Mouse (Mus musculus) right cerebral cortex, postnatal 14 days (tissue): ENCODE results near the gene Tmem30a.
A peak's percentile ranks its signal among the peaks of the same experiment; 100 is the strongest.

Experiments used
- DNase-seq: peaks from one replicate; pipeline ENCODE4 v3.0.0; 2022

The Tmem30a gene

DNA sequence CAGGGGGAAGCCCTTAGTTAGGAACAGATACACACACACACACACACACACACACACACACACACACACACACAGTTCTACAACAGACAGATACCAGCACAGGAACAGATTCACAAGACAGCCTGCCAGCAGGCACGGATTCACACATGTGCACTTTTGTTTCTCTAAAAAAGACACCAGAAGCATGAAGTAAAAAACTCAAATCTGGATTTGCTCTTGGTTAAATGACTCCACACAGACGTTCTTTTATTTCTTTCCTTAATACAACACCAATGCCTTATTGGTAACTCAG is 7.6 kb downstream of the Tmem30a start:
- peak; percentile 29 for DNase-seq

DNA sequence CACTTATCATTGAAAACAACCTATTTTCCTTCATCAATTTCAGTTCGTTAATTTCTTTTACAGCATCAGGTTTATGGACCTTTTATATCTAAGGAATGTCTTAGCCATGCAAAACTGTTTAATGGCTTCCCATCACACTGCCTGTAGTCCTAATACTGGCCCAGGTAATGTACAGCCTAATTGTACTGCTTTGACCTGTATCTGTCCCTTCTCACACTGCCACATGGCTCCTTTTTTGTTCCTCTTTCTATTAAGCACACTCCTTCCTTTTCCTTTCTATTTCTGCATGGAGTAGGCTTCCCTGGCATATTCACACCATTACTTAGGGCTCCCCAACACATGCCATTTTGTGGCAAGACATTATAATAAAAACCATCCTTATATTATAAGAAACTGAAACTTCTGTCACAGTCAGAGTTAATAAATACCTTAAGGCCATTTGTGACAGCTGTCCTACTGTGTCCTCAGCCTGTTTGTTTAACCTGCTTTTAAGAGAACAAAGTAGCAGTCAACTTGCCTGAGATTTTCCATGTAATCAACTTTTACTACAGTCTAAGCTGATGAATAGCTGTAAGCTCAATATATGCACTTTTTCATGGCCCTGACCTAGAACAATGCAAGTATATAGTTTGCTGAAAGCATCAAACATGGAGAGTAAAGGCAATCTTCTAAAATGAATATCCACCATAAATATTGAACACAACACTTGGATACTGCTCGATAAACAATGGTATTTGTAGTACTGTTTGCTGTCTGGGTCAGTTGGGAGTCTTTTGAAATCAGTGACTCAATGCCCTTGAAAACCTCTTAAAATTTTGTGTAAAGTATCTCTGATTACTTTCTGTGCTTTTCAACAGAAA is 8.1 kb downstream of the Tmem30a start:
- DNase-seq, result no peak

DNA sequence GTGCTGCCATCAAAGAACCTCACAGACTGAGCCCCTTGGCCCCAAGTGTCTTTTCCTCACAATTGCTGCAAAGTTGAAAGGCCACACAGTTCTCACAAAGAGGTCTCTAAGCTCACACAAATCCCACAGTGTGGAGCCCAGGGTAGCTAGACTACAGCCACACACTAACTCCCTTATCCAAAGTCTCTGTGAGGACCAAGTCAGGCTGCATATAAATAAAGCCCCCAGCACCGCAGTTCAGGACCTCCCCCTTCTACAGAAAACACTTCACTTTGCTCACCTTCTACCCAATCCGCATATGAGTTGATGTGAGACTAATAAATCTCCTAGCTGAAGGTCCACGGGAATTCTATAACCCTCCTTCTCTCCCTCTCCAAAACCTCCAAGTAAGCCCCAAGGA is 8.9 kb downstream of the Tmem30a start:
- no peak for DNase-seq

DNA sequence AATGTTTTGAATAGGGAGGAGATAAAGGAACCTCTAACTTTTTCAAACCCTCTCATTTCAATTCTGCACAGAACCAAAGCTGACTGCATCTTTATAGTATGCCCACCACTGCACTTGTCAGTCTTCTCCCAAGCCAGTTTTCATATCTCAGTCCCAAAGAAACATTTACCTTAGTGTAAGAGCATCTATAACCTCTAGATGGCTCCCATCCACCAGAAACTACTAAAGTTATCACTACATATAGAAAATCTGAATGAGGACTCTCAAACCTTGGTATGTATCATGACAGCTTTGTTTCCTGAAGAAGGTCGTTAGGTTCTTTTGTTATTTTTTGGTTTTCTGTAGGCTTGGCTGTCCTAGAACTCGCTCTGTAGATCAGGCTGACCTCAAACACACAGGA is 14.0 kb downstream of the Tmem30a start:
- DNase-seq, result no peak

DNA sequence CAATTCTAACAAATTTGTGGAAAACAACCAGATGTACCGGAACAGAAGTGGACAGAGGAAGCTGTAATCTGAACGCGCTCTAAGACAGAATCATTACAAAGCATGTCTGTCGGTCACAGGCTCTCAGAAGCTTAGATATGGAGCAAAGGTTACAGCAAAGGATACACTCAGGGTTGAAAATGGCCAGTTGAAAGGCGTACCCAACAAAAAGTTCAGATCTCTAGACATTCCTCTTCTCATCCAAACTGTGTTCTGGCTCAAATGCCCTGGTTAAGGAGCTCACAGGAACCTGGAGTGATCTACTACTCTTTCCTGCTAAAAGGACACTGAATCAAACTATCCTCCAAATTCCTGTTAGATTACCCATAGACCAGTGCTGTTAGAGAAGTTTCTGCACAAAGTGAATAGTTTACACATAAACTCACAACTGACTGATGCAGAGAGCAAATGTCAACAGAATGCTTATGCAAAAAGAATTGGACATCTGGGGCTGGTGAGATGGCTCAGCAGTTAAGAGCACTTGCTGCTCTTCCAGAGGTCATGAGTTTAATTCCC is 26.2 kb downstream of the Tmem30a start:
- DNase-seq, result no peak

DNA sequence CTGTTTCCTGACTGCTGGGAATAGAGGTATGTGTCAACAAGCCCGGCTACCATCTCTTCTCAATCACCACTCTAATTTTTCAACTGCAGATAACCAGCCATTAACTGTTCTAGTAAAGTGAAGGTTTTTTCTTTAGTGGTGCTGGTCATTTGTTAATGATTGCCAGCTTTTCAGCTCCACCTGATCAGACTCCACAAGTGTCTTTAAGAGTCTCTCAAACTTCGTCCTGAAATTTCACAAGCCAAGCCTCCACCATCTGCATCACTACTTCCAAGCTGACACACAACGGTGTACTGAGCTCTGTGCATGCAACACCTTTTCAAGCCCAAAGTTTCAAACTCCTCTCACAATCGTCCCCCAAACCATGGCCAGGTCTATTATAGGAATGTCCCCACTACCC is 28.0 kb downstream of the Tmem30a start:
- no peak for DNase-seq

DNA sequence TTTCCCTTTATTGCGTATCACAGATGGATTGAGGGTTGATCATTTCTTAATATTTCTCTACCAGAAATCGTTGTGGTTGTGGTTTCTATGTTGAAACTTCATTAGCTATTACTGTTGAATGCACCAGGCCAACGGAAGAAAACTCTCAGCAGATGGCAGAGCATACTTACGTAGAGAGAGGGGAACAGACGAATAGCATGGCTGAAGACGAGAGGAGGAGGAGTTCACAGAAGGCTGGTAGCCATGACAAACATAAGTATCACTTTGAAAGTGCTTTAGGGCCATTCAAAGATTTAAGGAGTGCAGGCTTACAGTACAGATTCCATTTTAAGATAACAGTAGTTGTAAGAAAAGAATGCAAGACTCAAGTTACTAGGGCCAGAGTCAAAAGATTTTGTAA is 30.8 kb downstream of the Tmem30a start:
- DNase-seq, result no peak

DNA sequence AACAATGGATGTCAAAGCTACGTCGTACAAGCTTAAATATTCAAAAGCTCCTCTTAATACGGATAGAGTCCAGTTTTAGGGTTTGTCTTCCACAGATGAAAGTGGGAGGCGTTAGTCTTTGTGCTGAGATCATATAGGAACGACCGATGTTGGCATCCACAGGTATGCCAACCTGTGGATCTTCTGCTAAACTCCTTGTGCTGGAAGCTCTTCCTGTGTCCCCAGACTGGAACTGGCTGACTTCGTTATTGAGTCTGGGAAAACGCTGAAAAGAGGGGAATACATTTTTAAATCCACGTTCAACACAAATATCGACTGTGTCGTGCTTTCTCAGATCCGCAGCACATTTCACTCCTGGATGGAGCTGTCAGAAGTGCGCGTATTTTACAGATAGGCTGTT is 33.2 kb downstream of the Tmem30a start:
- DNase-seq, result no peak

DNA sequence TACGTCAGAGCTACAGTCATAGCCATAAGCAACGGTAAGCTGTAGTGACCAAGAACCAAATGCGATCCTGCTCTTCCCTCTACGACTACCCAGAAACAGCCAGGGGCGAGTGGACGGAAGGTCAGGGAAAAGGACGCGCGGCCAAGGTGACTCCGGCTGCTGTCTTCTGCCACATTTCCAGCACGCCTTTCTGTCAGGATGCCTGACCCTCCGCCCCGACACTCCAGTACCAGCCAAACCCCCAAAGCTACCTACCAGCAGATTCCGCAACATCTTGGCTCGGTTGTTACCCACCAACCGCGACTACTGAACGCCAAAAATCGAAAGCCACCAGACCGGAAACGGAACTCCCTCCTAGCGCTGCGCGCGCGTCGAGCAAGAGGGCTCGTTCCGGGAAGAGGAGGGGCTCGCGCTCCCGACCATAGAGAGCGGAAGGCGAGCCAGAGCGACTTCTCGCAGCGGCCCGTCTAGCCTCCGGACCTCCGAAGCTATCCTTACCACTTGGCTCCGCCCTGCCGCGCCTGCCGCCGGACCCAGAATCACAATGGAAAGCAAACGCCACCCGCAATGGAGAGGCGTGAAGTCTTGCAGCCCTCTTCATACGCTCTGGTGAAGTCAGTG is 33.8 kb downstream of the Tmem30a start, which contains the start of gene Cox7a2:
TSS of gene Cox7a2 (minus strand) at position 494 of the 621 bp plus-strand sequence.
- DNase-seq, result peak; percentile 94

DNA sequence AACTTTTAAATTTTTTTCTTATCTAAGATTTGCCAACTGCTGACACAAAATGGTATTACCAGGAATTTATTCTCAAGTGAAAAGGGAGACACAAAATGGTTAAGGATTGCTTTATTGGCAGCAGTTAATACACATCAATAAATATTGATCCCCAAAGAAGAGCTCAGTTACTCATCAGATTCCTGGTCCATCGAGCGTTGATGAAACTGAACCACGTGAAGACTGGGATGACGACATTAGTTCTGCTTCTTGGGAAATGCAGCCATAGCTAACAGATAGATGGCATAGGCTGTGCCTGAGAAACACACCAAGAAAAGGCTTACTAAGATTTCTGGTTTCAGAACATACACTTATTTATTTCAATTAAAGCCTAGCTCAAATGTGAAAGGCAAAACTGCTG is 38.0 kb downstream of the Tmem30a start:
- no peak for DNase-seq

DNA sequence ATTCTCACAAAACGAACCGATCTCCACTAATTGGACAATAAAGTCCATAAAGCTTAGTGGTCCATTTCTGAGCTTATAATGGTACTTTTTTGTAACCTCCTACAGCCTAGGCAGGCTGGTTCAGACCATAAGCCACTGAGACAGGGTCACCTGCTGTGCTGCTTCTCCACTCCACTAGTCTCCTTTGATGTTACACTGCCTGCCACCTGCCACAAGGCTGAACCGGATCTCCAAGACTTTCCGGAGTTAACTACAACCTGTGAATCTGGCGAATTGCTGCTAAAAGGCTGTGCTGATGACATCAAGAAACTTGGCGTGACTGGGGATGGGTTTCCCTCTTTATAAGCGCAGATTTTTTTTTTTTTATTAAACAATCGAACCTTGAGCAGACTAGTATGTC is 41.5 kb downstream of the Tmem30a start:
- DNase-seq, result no peak

DNA sequence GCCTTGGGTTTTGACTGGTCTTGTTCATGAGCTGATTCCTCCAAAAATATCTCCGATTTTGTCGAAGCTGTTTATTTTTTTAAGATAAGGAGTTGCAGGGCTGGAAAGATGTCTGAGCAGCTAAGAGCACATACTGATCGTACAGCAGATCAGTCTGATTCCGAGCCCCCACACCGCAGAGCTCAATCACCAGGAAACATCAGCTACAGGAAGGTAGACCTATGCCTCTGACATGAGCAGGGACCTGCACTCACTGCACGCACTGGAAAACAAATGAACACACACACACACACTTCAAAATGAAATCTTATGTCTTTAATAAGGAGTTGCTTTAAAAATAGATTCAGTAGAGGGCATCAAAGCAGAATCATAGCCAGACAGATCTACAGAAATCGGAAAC is 42.6 kb downstream of the Tmem30a start:
- no peak for DNase-seq

DNA sequence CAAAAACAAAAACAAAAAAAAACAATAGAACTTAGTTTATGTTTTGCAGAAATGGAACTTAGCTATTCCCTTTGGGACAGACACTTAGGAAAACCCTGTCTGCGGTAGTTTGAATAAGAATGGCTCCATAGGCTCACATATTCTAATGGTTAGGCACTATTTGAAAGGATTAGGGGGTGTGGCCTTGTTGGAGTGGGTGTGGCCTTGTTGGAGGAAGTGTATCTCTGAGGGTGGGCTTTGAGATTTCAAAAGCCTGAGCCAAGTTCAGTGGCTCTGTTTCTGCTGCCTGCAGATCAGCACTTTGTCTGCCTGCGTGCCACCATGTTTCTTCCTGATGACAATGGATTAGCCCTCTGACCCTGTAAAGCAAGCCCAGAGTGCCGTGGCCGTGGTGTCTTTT is 48.3 kb downstream of the Tmem30a start:
- DNase-seq, result no peak

DNA sequence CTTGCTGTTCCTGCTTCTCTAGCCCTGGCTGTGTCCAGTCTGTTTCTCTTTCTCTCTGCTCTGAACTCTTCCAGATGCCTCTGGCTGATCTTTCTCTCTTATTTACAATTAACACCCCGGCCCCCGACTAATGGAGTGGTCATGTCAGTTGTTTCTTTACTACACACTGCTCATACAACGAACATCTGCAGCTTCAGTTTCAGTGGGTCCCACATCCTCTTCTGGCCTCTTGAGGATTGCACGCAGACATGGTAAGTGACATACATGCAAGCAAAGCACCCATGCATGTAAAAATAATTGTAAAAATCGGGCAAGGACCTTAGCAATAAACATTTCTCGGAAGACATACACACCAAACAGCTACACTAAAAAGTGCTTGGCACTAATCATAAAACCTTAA is 57.7 kb downstream of the Tmem30a start:
- no peak for DNase-seq

DNA sequence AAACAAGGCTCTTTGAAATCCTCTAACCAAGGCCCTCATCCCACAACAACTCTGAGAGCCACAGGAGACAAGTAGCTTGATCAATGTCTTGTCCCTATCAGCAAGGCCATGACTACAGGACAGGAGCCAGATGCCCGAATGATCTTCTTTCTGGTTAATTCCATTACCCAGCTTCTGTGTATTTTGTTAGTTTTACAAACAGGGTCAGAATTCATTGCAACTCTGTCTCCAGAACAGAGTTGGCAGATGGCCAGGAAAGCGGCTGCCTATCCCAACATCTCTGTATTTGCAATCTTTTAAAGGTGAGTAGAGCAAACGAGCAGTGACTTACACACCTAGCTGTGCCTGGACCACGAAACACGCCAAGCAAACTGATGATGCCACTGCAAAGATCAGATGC is 63.0 kb downstream of the Tmem30a start:
- no peak for DNase-seq

DNA sequence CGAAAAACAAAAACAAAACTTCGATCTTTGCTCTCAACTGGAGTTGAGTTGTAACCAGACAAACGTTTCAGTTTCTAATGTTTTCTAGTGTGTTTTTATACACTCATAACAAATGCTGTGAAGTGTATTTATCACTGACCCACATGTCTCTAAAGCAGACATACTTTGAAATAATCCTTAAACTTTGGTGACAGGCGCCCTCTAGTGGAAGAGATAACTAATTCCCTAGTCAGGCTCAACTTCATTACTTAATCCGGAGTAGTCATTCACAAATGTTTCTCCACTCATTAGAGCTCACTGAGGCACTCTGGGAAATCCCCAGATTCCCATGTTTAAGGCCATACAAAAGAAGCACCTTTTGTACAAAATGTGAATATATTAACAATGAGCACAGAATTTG is 70.2 kb downstream of the Tmem30a start:
- DNase-seq, result no peak

DNA sequence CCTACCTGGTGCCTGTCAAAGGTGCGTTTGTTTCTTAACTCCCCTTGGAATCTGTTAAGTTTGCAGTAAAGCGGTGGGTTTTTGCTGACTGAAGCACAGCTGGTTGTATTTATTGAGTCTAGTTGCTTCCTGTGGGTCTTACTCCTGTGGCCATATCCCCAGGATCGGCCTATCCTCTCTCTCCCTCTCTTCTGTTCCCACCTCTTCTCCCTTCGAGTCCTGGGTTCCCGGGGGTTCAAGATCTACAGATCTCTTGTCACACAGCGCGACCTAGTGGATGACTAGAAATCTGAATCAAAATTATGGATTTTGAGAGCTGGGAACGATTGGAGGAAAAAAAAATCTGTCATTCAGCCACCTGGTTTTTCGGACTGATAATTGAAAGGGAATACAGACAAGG is 72.3 kb downstream of the Tmem30a start:
- DNase-seq, result peak; percentile 72

DNA sequence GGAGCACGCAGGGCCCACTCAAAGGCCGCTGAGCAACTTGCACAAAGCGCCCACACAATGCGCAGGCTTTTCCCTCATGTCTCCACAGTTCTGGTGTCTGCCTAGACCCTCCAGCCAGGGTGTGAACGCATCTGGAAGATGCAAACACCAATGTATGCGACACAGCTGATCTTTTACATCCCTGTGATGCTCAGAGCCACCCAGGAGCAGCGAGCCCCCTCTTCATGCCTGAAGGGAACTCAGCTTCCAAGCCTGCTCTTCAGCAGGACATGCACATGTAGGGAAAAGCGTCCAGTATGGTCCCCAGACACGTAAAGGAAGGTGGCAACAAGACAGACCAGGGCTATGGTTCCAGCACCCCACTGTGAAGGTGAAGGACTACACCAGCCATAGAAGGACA is 73.2 kb downstream of the Tmem30a start:
- DNase-seq, result no peak

DNA sequence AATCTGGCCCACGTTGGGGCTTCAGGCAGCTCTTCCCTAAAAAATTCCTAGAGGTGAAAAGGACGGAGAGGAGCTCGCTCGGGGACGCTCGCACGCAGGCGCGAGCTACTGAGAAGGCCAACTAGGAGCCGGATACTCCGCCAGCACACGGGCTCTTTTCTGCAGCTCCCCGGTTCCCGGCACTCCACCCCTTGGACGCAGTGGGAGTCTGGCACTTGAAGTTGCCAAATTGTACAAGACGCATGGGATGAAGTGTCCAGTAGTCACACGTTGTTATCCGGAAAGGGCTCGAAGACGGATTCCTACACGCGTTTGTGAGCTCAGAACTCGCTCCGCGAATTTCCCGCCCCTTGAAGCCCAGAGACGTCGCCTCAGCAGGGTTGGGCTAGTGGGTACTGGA is 73.9 kb downstream of the Tmem30a start:
- no peak for DNase-seq
